Mouse (Mus musculus) liver, embryonic 14.5 days (tissue): ENCODE measurements around the gene Ctnna2.

Source experiments
- CTCF ChIP-seq: IDR thresholded peaks from 2 replicates; pipeline ENCODE4 v1.5.1; 2016; ENCODE audit warnings: antibody characterized with exemption, low read depth, control low read depth
- EP300 ChIP-seq: IDR thresholded peaks from 2 replicates; pipeline ENCODE4 v1.6.1; 2016; ENCODE audit warnings: antibody characterized with exemption, low read depth

- TF ChIP-seq CTCF = no peak
- TF ChIP-seq EP300 = no peak
These were observed 380.3 kb downstream of the Ctnna2 start for GRCm38 (mm10) chr6:77599244-77599643.
